Mouse (Mus musculus) liver, adult 2 months (tissue): ENCODE data around the gene Slc4a11.

Experiments
- CTCF ChIP-seq: fragments of 200-500 bp; IDR thresholded peaks from 2 replicates; pipeline ENCODE4 v1.5.1; 2011; ENCODE audit warnings: low read depth, low read length, control low read depth
- POLR2A ChIP-seq: fragments of 200-500 bp; IDR thresholded peaks from 2 replicates; pipeline ENCODE4 v1.6.1; 2011; ENCODE audit warnings: low read length, control low read depth; ENCODE audit not compliant: insufficient read depth; ENCODE audit errors: extremely low read depth

GRCm38 (mm10) chr2:130743576-130743975, 46.3 kb upstream of the Slc4a11 start:
- TF ChIP-seq CTCF (no peak), POLR2A (no peak)
